Mouse (Mus musculus) stomach, embryonic 16.5 days (tissue): ENCODE results near the gene Stat1. TPM values are rescaled to one million over a fixed set of nuclear protein-coding genes. Genes with fewer than 3 reads are reported as not detected.
A peak's percentile ranks its signal among the peaks of the same experiment; 100 is the strongest.

Experiments used
- ATAC-seq: fragments of 200-750 bp; cut with Nextera tagmentation; 2 replicates; pipeline ENCODE4 v1.8.0; 2017; ENCODE audit warnings: moderate number of reproducible peaks, moderate TSS enrichment; ENCODE audit not compliant: insufficient read depth, low FRiP score
- H3K27ac ChIP-seq: fragments of 300-500 bp; sonication (generic); 2 replicates; pipeline ENCODE4 v1.5.1; 2014; ENCODE audit warnings: low read length
- H3K27me3 ChIP-seq: fragments of 300-500 bp; sonication (generic); 2 replicates; pipeline ENCODE4 v1.6.1; 2014; ENCODE audit warnings: low read length, control low read depth, mixed read lengths; ENCODE audit not compliant: control insufficient read depth, insufficient read depth
- H3K36me3 ChIP-seq: fragments of 300-500 bp; sonication (generic); 2 replicates; pipeline ENCODE4 v1.6.1; 2014; ENCODE audit warnings: low read length; ENCODE audit not compliant: control insufficient read depth, insufficient read depth
- H3K4me1 ChIP-seq: fragments of 300-500 bp; sonication (generic); 2 replicates; pipeline ENCODE4 v1.6.1; 2014; ENCODE audit warnings: low read length, control low read depth, mixed read lengths; ENCODE audit not compliant: control insufficient read depth, insufficient read depth
- H3K4me2 ChIP-seq: fragments of 300-500 bp; sonication (generic); 2 replicates; pipeline ENCODE4 v1.6.1; 2014; ENCODE audit warnings: low read depth, low read length, mixed read lengths
- H3K4me3 ChIP-seq: fragments of 300-500 bp; sonication (generic); replicated peaks from 2 replicates; pipeline ENCODE4 v1.5.1; 2014; ENCODE audit warnings: mild to moderate bottlenecking, low read length
- H3K9ac ChIP-seq: fragments of 300-500 bp; sonication (generic); 2 replicates; pipeline ENCODE4 v1.6.1; 2014; ENCODE audit warnings: low read length
- H3K9me3 ChIP-seq: fragments of 300-500 bp; sonication (generic); replicated peaks from 2 replicates; pipeline ENCODE4 v1.6.1; 2016; ENCODE audit warnings: low read length, control low read depth; ENCODE audit not compliant: control insufficient read depth
- WGBS: fragments of 180-500 bp; shearing (Covaris S2); extraction: QIAGEN DNeasy Blood & Tissue Kit; methylation state at CpG from one replicate; pipeline ENCODE4 v1.1.7; 2014; 5-methylcytosine and 5-hydroxymethylcytosine counted together
- polyA plus RNA-seq: library from polyadenylated mRNA; unstranded; fragments of >200 nt; fragmentation: Nextera tagmentation; extraction: Ambion mirVana; gene quantifications from 2 replicates; pipeline ENCODE4 v1.2.1, GENCODE M21; 2015

The Stat1 gene
- polyA plus RNA-seq, 1 experiment from 2014 or later, result 23.4 TPM

DNA sequence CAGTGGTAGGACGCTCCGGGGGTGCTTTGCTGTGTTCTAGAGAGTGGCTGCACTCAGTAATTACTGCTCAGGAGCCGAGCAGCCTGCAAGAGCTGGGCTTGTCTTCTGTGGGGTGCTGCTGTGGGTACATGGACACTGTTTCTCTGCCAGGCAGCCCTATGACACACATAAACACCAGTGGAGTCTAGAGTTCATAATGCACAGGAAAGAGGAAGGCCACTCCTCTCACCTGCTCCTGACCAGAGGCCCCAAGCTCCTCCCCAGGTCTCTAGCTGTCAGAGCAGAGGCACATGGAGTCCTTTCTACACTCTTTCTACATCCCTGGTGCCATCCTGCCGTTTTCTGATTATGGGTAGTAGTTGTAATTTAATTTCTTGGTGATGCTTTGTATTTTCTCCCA lies 22.9 kb downstream of the Stat1 start:
- Histone ChIP-seq H3K4me1 (peaks cover 3% of the 10 kb centered on the region; the same call in 1 of the 2 replicates), H3K4me3 (no peak overlapping the region), H3K36me3 (no peaks in the 10 kb centered on the region), H3K9ac (no peak overlapping the region), H3K27me3 (no peaks in the 10 kb centered on the region), H3K4me2 (no peak overlapping the region), H3K9me3 (no peaks in the 10 kb centered on the region), H3K27ac (no peak overlapping the region)
- ATAC-seq, result no peak
- WGBS, result 62% methylated on average over 4 of the region's 4 CpGs

DNA sequence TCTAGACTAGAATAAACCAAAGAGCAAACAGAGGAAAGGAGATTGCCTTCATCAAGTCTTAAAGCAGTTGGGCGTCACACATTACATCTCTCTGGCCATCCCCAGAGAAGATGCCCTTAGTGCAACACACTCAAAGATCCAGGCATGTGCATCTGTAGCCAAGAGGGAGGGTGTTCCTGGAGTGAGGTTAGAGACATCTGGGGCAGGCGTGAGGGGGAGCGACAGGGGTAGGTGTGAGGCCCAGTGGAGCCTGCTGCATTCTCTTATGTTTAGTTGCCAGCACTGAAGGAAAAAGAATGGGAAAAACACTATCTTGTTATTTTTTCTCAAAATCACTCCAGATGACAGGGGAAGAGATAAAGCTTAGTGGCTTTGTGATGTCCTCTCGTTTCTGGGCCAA lies 24.0 kb downstream of the Stat1 start:
- WGBS, result 78% methylated on average over 4 of the region's 4 CpGs
- H3K4me2 ChIP-seq, result no peak overlapping the region
- no peaks in the 10 kb centered on the region for H3K27me3 ChIP-seq
- ATAC-seq, result no peak
- H3K9ac ChIP-seq, result no peak overlapping the region
- no peaks in the 10 kb centered on the region for H3K36me3 ChIP-seq
- no peak overlapping the region for H3K27ac ChIP-seq
- no peak overlapping the region for H3K4me3 ChIP-seq
- no peaks in the 10 kb centered on the region for H3K9me3 ChIP-seq
- peaks cover 3% of the 10 kb centered on the region; the same call in 1 of the 2 replicates for H3K4me1 ChIP-seq

DNA sequence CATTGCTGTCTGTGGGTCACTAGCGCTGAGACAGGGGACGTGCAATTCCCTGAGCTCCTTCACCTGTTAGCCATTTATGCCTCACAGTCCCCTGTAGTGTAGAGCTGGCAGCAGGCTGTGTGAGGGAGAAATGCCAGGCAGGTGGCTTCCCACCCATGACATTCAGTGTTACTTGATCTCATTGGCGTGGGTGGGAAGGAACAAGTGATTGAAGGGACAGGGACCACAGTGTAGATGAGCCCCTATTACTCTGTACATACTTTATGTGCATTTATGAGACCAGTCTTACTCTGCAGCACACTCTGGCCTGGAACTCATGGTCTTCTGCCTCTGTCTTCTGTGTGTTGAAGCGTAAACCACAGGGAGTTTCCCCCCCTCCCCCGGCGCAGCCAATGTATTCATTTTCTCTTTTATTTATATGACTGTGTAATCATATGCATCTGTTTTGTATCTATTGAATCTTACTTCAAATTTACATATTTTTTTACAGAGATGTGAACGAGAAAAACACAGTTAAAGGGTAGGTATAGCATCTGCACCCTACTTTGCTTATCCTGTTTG lies 24.4 kb downstream of the Stat1 start:
- Histone ChIP-seq H3K27me3 (no peaks in the 10 kb centered on the region), H3K9ac (no peak overlapping the region), H3K9me3 (no peaks in the 10 kb centered on the region), H3K27ac (no peak overlapping the region), H3K4me3 (no peak overlapping the region), H3K4me2 (no peak overlapping the region), H3K4me1 (peaks cover 3% of the 10 kb centered on the region; the same call in 1 of the 2 replicates), H3K36me3 (no peaks in the 10 kb centered on the region)
- no peak for ATAC-seq
- WGBS, result 83% methylated on average over 7 of the region's 7 CpGs

DNA sequence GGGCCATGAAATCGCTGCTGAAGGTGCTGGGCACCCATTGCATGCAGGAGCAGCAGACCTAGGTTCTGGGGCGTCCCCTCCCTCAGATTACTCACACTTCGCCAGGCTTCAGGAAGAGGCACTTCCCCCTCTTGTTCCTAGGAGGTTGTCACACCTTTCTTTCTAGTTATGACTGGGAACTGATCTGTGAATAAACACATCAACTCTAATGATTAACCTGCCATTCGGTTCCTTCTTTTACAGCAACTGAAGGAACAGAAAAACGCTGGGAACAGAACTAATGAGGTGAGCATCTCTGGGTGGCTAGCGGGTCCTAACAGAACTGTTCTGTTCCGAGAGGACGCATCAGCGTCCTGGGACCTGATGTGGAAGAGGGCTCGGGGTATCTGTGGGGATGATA lies 25.7 kb downstream of the Stat1 start:
- no peak for ATAC-seq
- WGBS, result 68% methylated on average over 10 of the region's 10 CpGs
- no peaks in the 10 kb centered on the region for H3K36me3 ChIP-seq

DNA sequence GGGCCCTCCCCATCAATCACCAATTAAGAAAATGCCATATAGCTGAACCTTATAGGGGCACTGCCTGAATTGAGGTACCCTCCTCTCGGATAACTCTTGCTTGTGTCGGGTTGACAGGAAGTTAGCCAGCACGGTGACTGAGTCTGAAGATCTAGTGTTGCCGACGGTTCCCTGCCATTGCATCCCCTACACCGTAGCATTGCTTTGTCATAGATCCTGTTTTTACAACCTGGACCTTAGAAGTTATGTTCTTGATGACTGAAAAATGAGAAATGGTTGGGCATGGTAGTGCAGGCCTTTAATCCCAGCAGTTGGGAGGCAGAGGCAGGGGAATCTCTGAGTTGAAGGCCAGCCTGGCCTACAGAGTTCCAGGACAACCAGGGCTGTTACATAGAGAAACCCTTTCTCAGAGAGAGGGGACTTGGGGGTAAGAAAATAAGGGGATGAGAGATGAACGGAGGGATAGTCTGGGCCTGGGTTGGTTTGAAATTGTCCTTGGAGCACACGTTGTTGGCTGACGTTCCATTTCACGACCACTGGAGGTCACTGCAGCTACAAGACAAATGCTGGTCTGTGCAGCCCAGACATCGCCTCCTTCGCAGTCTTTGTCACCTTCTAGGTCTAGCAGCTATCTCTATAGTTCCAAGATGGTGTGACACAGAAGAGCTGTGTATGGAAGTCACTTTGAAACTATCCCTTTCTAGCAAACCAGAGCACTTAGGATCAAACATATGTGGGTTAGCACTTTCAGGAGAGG lies 27.2 kb downstream of the Stat1 start:
- WGBS, result 55% methylated on average over 12 of the region's 12 CpGs
- H3K9me3 ChIP-seq, result no peaks in the 10 kb centered on the region
- H3K27me3 ChIP-seq, result no peaks in the 10 kb centered on the region
- H3K9ac ChIP-seq, result no peak overlapping the region
- peak; percentile 31; the same call in 1 of the 2 replicates for ATAC-seq
- no peak overlapping the region for H3K4me2 ChIP-seq
- H3K27ac ChIP-seq, result no peak overlapping the region
- H3K4me1 ChIP-seq, result peaks cover 16% of the 10 kb centered on the region
- H3K36me3 ChIP-seq, result no peaks in the 10 kb centered on the region
- no peak overlapping the region for H3K4me3 ChIP-seq

More for the DNA sequence above, 25.7 kb downstream of the Stat1 start:
- Histone ChIP-seq H3K9me3 (no peaks in the 10 kb centered on the region), H3K4me3 (no peak overlapping the region), H3K27me3 (no peaks in the 10 kb centered on the region), H3K4me2 (no peak overlapping the region), H3K27ac (no peak overlapping the region), H3K4me1 (peaks cover 4% of the 10 kb centered on the region), H3K9ac (no peak overlapping the region)

DNA sequence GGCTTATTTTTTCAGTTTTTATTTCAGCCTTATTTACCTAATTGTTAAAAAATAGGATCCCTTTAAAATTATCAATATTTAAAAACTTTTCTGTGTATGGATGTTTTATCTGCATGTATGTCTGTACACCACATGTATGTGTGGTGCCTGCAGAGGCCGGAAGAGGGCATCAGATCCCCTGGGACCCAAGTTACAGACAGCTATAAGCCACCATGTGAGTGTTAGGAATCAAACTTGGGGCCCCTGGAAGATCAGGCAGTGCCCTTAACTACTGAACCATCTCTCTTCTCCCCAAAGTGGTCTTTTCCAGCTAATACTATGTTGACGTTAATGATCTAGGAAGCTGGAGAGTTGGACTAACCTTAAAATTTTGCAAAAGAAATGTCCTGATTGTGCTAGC lies 28.2 kb downstream of the Stat1 start:
- 85% methylated on average over 2 of the region's 2 CpGs for WGBS
- no peak for ATAC-seq
- 0 out of 2 replicates have a peak, but pooled peaks cover 4% of the 10 kb centered on the region for H3K36me3 ChIP-seq

DNA sequence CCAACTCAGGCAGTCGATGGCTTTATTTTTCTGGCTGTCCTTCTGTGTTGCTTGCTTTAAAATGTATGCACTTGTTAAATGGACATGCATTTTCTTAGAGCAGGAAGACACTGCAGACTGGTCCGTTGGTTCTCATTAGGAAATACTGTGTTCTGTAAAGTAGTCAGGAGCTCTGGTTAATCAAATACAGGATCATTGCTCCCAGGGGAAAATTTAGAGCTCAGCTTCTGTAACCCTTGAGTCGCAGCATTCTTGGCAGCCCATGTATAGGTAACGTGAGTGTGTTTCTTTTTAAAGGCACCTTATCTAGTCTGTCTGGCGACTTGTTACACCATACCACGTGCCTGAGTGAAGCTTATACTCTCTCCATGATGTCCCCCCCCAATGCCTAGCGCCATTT lies 28.9 kb downstream of the Stat1 start:
- 75% methylated on average over 7 of the region's 7 CpGs for WGBS
- peaks cover 14% of the 10 kb centered on the region for H3K4me1 ChIP-seq
- 0 out of 2 replicates have a peak, but pooled peaks cover 4% of the 10 kb centered on the region for H3K36me3 ChIP-seq
- no peak overlapping the region for H3K27ac ChIP-seq
- no peaks in the 10 kb centered on the region for H3K9me3 ChIP-seq
- H3K27me3 ChIP-seq, result no peaks in the 10 kb centered on the region
- no peak overlapping the region for H3K4me2 ChIP-seq
- no peak overlapping the region for H3K4me3 ChIP-seq
- no peak for ATAC-seq
- H3K9ac ChIP-seq, result no peak overlapping the region

More for the DNA sequence above, 28.2 kb downstream of the Stat1 start:
- no peaks in the 10 kb centered on the region for H3K9me3 ChIP-seq
- peaks cover 16% of the 10 kb centered on the region for H3K4me1 ChIP-seq
- H3K4me3 ChIP-seq, result no peak overlapping the region
- H3K9ac ChIP-seq, result no peak overlapping the region
- no peak overlapping the region for H3K4me2 ChIP-seq
- H3K27me3 ChIP-seq, result no peaks in the 10 kb centered on the region
- H3K27ac ChIP-seq, result no peak overlapping the region

DNA sequence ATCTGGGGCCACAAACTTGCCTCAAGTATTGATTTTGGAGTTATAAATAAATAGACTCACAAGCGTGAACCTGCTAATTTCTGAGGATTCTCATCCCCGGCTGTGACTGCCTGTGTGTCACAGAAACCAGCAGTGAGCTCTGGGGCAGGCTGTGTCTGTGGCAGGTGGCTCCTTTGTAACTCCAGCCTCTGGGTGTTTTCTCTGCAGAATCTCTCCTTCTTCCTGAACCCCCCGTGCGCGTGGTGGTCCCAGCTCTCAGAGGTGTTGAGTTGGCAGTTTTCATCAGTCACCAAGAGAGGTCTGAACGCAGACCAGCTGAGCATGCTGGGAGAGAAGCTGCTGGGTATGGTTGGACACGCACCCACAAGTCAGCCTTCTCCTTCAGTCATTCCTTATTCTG lies 29.5 kb downstream of the Stat1 start:
- peaks cover 14% of the 10 kb centered on the region for H3K4me1 ChIP-seq
- H3K27me3 ChIP-seq, result no peaks in the 10 kb centered on the region
- no peak overlapping the region for H3K9ac ChIP-seq
- no peak overlapping the region for H3K27ac ChIP-seq
- no peak for ATAC-seq
- H3K4me3 ChIP-seq, result no peak overlapping the region
- no peaks in the 10 kb centered on the region for H3K9me3 ChIP-seq
- no peak overlapping the region for H3K4me2 ChIP-seq
- WGBS, result 76% methylated on average over 7 of the region's 7 CpGs
- H3K36me3 ChIP-seq, result 0 out of 2 replicates have a peak, but pooled peaks cover 4% of the 10 kb centered on the region

DNA sequence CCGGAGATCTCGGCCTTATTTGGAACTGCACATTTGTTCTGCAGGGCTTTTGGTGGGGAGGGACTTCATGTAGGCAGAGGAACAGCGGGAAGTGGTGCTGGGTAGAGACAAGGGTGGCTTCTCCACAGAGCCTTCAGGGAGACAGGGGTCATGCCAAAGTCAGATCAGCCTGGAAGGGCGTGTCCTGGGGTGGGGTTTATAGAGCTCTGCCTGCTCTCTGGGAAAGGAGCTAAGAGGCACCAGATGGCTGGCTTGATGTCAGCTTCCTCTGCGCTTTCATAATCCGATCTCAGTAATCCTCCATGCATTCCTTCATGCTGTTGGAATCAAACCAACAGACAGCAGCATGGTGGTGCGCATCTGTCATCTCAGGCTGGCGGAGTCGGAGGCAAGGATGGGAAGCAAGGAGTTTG lies 30.7 kb downstream of the Stat1 start:
- Histone ChIP-seq H3K4me1 (peaks cover 14% of the 10 kb centered on the region), H3K4me2 (peak overlapping the region; percentile 22; the same call in 1 of the 2 replicates), H3K36me3 (0 out of 2 replicates have a peak, but pooled peaks cover 4% of the 10 kb centered on the region), H3K9me3 (no peaks in the 10 kb centered on the region), H3K27ac (no peak overlapping the region), H3K9ac (no peak overlapping the region), H3K4me3 (no peak overlapping the region), H3K27me3 (no peaks in the 10 kb centered on the region)
- WGBS, result 34% methylated on average over 9 of the region's 9 CpGs
- ATAC-seq, result peak; percentile 30
